Mouse (Mus musculus) cortical plate, adult 2 months (tissue): Measurements from ENCODE around the gene Npff. TPM values are rescaled to one million over a fixed set of nuclear protein-coding genes. Genes with fewer than 3 reads are reported as not detected.

Experiments used
- H3K27ac ChIP-seq: fragments of 200-500 bp; 2 replicates; pipeline ENCODE4 v1.5.1; 2012; ENCODE audit warnings: low read length, control low read depth, inconsistent platforms; ENCODE audit not compliant: insufficient read depth
- H3K4me1 ChIP-seq: fragments of 200-500 bp; 2 replicates; pipeline ENCODE4 v1.6.1; 2011; ENCODE audit warnings: low read length; ENCODE audit not compliant: control insufficient read depth, insufficient read depth
- H3K4me3 ChIP-seq: fragments of 200-500 bp; 2 replicates; pipeline ENCODE4 v1.5.1; 2011; ENCODE audit warnings: mild to moderate bottlenecking, low read length, control low read depth; ENCODE audit not compliant: insufficient read depth
- CTCF ChIP-seq: fragments of 200-500 bp; IDR thresholded peaks from 2 replicates; pipeline ENCODE4 v1.5.1; 2011; ENCODE audit warnings: mild to moderate bottlenecking, control low read depth, low read length; ENCODE audit not compliant: insufficient read depth; ENCODE audit errors: extremely low read depth
- POLR2A ChIP-seq: fragments of 200-500 bp; IDR thresholded peaks from 2 replicates; pipeline ENCODE4 v1.6.1; 2011; ENCODE audit warnings: mild to moderate bottlenecking, low read length, control low read depth; ENCODE audit not compliant: insufficient read depth; ENCODE audit errors: extremely low read depth
- polyA plus RNA-seq: library from polyadenylated mRNA; depleted of rRNA; stranded (reverse); fragments of >200 nt; gene quantifications from 2 replicates; pipeline ENCODE4 v1.2.3, GENCODE M21; 2012

Gene Npff
- polyA plus RNA-seq, 1 experiment = 5.8 TPM

DNA sequence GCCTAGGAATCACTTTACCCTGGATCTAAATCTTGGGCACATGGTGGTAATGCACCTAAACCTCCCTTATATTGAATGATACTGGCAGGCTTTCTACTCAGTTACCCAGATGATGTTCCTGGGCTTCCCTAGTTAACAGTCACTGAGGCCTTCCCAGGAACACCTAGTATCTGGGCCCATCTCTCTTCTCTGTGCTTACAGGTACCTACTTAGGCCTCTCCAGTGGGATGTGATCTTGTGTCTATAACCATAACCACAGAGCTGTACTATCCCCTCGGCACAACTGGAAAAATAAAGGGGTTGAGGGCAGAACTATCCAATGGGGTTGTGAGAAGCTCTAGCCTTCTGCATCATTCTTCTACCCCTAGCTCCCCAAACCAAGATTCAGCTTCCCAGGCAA, 17.9 kb downstream of the Npff start:
- TF ChIP-seq CTCF = no peak
- no peak for TF ChIP-seq POLR2A
- H3K4me3 ChIP-seq = no peak overlapping the region
- H3K27ac ChIP-seq = no peak overlapping the region
- H3K4me1 ChIP-seq = peaks cover 7% of the 10 kb centered on the region

DNA sequence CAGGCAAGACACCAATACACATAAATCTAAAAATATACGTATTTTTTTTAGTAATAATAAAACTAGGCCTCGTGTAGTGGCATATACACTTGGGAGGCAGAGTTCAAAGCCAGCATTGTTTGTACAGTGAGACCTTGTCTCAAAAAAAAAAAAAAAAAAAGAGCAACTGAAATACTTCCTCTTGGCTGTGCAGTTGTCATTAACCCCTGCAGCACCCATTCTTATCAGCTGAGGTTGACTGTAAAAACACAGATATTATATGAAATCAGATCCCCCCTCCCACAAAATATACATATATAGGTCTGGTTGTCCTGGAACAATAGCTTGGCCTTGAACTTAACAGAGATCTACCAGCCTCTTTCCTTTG, 18.3 kb downstream of the Npff start:
- Histone ChIP-seq H3K27ac (no peak overlapping the region), H3K4me3 (no peak overlapping the region), H3K4me1 (peaks cover 6% of the 10 kb centered on the region; the same call in 1 of the 2 replicates)
- TF ChIP-seq CTCF = no peak
- no peak for TF ChIP-seq POLR2A

DNA sequence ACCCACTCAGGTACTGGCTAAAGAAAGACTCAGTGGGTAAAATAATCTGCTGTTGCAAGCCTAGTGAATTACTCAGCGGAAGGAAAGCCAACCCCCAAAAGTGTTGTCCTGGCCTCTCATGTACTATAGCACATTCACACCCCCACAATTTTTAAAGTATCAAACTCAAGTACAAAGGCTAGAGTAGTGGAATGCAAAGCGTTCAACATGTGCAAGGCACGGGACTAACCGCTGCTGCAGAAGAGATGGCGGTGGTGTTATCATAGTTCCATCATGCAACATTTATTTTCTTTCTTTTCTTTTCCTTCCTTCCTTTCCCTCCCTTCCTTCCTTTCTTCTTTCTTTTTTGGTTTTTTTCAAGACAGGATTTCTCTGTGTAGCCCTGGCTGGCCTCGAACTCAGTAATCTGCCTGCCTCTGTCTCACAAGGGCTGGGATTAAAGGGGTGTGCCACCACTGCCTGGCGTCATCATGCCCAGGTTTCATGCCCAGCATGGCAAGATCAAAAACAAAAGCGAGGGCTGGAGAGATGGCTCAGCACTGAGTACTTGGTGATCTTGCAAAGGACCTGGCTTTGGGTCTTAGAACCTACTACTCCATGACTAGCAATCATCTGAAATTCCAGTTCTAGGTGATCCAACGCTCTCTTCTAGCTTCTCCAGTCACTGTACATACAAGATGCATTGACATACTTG, 18.8 kb downstream of the Npff start:
- Histone ChIP-seq H3K27ac (no peak overlapping the region), H3K4me1 (peaks cover 6% of the 10 kb centered on the region; the same call in 1 of the 2 replicates), H3K4me3 (no peak overlapping the region)
- TF ChIP-seq POLR2A (no peak), CTCF (no peak)

DNA sequence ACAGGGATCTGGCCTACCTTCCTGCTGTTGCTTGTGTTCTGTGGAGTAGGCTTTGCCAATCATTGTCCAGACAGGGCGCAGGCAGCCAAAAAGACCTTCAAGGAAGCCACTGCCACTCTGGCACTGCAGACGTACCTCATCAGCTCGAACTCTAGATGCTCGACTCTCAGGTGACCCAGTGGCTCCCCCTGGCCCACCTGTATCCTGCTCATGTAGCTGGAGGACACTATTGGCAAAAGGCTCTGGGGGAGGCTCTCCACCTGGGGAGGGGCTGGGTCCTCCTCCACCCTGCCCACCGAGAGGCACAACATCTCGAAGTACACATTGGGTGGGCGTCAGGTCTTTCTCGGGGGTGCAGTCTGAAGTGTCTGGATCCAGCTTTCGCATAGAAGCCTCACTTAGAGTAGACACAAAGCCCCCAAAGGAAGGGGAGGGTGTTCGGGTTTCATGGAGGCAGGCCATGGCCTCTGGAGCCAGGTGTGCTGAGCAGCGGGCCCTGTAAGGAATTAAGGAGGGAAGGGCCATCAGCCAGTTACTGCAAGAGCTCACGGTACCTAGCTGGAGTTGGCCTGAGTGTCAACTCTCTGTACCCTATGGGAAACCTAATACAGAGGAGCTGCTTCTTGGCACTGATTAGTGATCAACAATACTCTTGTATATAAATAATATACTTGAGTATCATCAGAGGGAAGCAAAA, 19.5 kb downstream of the Npff start:
- Histone ChIP-seq H3K4me1 (peaks cover 6% of the 10 kb centered on the region; the same call in 1 of the 2 replicates), H3K27ac (no peak overlapping the region), H3K4me3 (no peak overlapping the region)
- TF ChIP-seq POLR2A (0 out of 2 replicates have a peak, but pooled peaks have one; percentile 8), CTCF (no peak)

DNA sequence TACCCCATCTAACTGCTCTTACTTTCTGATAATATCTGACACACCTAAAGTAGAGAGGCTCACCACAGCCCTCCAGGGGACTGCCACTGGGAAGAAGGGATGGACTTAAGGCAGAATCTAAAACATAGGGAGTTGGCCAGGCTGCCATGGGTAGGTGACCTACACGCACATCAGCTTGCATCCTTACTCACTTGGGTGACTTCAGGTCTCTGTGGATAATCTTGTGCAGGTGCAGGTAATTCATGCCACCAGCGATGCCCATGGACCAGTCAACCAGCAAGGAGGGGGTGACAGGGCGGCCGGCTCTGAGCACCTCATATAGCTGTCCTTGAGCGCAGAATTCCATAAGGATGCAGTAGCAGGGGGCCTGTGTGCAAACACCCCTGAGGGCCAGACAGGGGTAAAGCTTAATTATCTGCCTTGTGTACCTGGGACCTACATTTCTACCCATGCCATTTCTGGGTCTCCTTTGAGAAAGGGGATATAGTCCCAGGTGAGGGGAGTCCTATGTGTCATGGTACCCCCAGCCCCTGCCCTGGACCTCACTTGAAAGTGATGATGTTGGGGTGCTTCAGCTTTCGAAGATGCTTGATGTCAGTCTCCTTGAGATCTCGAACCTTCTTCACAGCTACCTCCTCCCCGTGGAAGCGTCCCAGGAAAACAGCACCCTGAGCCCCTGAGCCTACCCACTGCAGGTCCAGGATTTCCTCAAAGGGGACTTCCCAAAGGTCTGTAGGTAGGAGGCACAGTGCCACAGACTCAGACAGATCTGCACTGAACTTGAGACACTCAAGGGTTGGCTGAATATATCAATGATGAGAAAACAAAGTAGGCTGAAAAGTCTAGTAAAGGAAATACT, 20.6 kb downstream of the Npff start:
- Histone ChIP-seq H3K4me3 (no peak overlapping the region), H3K4me1 (peaks cover 4% of the 10 kb centered on the region; the same call in 1 of the 2 replicates), H3K27ac (no peak overlapping the region)
- no peak for TF ChIP-seq CTCF
- no peak for TF ChIP-seq POLR2A

DNA sequence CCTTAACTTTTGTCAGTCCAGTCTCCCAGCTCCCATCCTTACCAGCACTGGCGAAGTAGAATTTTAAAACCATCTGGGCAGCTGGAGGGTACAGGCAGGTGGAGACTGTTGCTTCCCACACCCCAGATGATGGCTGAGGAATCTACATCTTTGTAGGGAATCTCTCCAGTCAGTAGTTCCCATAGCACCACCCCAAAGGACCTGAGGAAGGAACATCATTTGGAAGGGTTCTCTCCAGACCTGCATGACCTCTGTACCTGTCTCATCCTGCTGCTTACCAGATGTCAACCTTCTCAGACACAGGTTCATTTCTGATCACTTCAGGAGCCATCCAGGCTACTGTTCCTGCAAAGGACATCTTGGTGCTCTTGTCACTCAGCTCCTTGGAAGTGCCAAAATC, 21.3 kb downstream of the Npff start, which contains the start of gene Gm10337:
Gene Gm10337, plus strand, starts transcription at position 276 of the 400 bp plus-strand sequence.
- TF ChIP-seq CTCF (no peak), POLR2A (no peak)
- Histone ChIP-seq H3K27ac (no peak within 1 kb of the TSS), H3K4me1 (peaks cover 2% of the 10 kb centered on the region; the same call in 1 of the 2 replicates), H3K4me3 (no peak within 1 kb of the TSS)

DNA sequence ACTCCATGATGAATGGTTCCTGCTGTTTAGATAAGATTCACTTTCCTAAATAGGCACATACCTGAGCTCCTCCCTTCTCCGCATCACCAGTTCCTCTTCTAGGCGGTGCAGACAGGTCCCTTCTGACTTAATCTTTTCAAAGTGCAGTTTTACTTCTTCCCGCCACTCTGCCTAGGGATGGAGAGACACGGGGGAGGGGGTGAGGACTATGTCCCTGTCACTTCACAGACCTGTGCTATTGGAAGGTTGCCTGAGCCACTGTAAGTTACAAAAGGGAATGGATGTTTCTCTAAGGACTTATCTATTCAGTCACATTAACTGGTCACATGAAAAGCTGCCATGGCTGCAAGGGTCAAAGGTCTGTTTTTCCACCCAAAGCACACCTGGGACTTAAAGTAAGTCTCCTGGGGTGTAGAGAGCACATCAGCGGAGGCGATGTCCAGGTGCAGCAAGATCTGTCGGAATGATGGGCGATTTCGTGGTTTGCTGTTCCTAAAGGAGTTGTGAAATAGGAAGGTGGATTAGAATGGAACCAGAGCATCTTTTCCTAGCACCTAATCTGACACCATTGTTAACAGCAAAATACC, 22.4 kb downstream of the Npff start:
- Histone ChIP-seq H3K27ac (no peak overlapping the region), H3K4me1 (0 out of 2 replicates have a peak, but pooled peaks cover 1% of the 10 kb centered on the region), H3K4me3 (no peak overlapping the region)
- TF ChIP-seq CTCF (no peak), POLR2A (no peak)

DNA sequence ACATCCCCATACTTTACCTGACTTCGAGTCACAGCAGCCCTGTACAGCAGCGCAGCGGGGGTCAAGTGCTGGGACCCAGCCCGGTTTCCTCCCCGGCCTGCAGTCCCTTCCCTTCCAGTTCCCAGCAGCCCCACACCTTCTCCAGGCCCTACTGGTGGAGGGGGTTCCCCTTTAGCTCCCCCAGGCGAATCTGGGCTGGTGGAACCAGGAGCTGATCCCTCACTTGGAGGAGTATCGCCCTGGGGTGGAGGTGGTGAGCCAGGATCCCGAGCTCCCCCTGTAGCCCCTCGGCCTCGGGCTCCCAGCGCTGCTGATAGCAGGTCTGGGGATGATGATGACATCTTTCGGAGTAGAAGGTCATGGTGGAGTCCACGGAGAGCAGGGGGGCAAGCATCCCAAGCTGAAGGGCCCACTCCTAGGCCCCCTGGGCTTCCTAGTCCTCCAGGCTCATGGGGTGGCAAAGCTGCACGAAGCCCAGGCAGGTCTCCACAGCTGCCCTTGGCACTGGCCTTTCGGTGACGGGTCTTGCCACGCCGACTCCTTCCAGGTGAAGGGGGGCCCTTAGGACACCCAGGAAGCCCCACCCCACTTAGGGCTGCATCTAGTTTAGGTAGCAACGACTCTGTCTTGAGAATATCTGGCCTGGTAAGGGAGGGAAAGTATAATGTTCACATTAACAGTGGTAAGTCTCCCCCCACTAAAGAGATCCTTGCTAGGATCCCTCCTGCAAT, 23.5 kb downstream of the Npff start:
- Histone ChIP-seq H3K4me1 (peaks cover 1% of the 10 kb centered on the region; the same call in 1 of the 2 replicates), H3K4me3 (no peak overlapping the region)

DNA sequence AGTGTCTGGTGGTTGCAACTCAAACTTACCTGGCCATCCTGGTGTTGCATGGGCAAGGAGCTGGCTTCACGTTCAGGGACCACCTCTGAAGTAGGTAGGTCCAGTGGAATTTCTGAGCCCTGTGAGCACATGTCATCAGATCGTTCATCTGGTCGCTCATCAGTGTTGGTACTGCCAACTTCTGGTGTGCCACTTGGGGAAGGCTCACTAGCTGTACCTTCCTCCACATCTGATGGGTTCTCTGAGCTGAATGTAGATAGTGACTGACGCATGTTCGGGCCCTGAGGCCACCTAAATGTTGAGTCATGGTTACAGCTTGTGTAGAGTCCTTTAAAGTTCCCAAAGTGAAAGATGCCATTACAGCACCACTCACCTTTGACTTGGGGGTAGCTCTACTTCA, 24.3 kb downstream of the Npff start:
- Histone ChIP-seq H3K27ac (no peak overlapping the region), H3K4me3 (no peak overlapping the region), H3K4me1 (peaks cover 1% of the 10 kb centered on the region; the same call in 1 of the 2 replicates)
- TF ChIP-seq CTCF = no peak
- no peak for TF ChIP-seq POLR2A

More for the DNA sequence above, 23.5 kb downstream of the Npff start:
- TF ChIP-seq CTCF (no peak), POLR2A (no peak; the same call in 1 of the 2 replicates)
- H3K27ac ChIP-seq = no peak overlapping the region

DNA sequence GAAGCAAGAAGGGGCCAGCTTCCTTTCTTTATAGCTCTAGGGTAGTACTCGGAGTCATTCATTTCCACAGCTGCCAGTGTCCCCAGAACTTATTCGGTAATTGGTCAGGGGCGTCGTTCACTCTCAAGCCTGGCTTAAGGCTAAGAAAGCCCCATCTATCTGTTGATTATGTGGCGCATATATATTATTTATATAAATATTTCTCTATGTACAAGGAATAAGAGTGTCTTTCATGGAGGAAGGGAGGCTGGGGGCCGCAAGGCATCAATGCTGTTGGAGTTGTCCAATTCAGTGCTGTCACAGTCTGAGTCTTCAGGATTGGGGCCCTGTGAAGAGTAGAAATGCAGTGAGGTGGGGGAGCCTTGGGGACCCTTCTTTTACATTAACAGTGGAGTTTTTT, 24.9 kb downstream of the Npff start:
- no peak for TF ChIP-seq CTCF
- TF ChIP-seq POLR2A = no peak
- H3K27ac ChIP-seq = no peak overlapping the region
- H3K4me1 ChIP-seq = peaks cover 1% of the 10 kb centered on the region; the same call in 1 of the 2 replicates
- H3K4me3 ChIP-seq = no peak overlapping the region
